Mouse (Mus musculus) midbrain, embryonic 10.5 days (tissue): ENCODE data around the gene Crybg2. TPM values are rescaled to one million over a fixed set of nuclear protein-coding genes. Genes with fewer than 3 reads are reported as not detected.

Experiments
- DNase-seq: peaks from one replicate; pipeline ENCODE4 v3.0.0-alpha.2; 2017; ENCODE audit warnings: low spot score
- H3K27ac ChIP-seq: fragments of 300-500 bp; sonication (generic); replicated peaks from 2 replicates; pipeline ENCODE4 v1.5.1; 2016; ENCODE audit warnings: mild to moderate bottlenecking
- H3K27me3 ChIP-seq: fragments of 300-500 bp; sonication (generic); 2 replicates; pipeline ENCODE4 v1.6.1; 2016; ENCODE audit warnings: low read depth, mild to moderate bottlenecking; ENCODE audit not compliant: poor library complexity, severe bottlenecking
- H3K36me3 ChIP-seq: fragments of 300-500 bp; sonication (generic); 2 replicates; pipeline ENCODE4 v1.6.1; 2016; ENCODE audit warnings: mild to moderate bottlenecking, moderate library complexity
- H3K4me1 ChIP-seq: fragments of 300-500 bp; sonication (generic); 2 replicates; pipeline ENCODE4 v1.6.1; 2016
- H3K4me3 ChIP-seq: fragments of 300-500 bp; sonication (generic); 2 replicates; pipeline ENCODE4 v1.5.1; 2016; ENCODE audit warnings: mild to moderate bottlenecking, moderate library complexity
- H3K9me3 ChIP-seq: fragments of 300-500 bp; sonication (generic); replicated peaks from 2 replicates; pipeline ENCODE4 v1.6.1; 2016; ENCODE audit warnings: mild to moderate bottlenecking
- WGBS: fragments of 180-500 bp; shearing (Covaris S2); methylation state at CpG from one replicate; pipeline ENCODE4 v1.1.7; 2016; 5-methylcytosine and 5-hydroxymethylcytosine counted together
- polyA plus RNA-seq: library from polyadenylated mRNA; unstranded; fragments of >200 nt; fragmentation: Nextera tagmentation; extraction: Ambion mirVana; gene quantifications from 2 replicates; pipeline ENCODE4 v1.2.1, GENCODE M21; 2016

Crybg2 gene
- polyA plus RNA-seq, 1 experiment from 2014 or later, result 2.0 TPM

DNA sequence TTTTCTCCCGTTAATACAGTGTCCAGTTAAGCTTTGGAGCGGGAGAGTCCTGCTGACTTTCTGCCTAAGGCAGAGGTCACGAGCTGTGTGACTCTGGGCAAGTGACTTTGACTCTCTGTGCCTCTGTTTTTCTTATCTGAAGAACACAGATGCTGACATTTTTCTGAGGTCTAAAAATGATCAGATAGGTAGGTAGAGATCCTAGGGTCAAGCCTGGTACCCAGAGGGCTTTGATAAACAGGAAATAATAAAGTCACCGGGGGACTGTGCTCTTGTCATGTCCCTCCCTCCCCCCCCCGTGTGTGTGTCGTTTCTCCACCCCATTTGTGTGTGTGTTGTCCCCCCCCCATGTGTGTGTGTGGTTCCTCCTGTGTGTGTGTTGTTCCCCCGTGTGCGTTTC, 1.9 kb downstream of the Crybg2 start:
- H3K27me3 ChIP-seq, result peaks cover 65% of the 10 kb centered on the region

GRCm38 (mm10) chr4:134065431-134066004, 4.9 kb downstream of the Crybg2 start:
- no peak overlapping the region for H3K27ac ChIP-seq
- H3K36me3 ChIP-seq, result no peaks in the 10 kb centered on the region
- H3K4me1 ChIP-seq, result peaks cover 16% of the 10 kb centered on the region
- 0 out of 2 replicates have a peak overlapping the region, but pooled peaks have one; percentile 9 for H3K4me3 ChIP-seq
- H3K9me3 ChIP-seq, result no peaks in the 10 kb centered on the region
- 26% methylated on average over 23 of the region's 23 CpGs for WGBS
- H3K27me3 ChIP-seq, result peaks cover 46% of the 10 kb centered on the region
- DNase-seq, result no peak

More for the DNA sequence above, 1.9 kb downstream of the Crybg2 start:
- no peak overlapping the region for H3K27ac ChIP-seq
- WGBS, result 77% methylated on average over 8 of the region's 8 CpGs
- H3K4me3 ChIP-seq, result no peak overlapping the region
- H3K9me3 ChIP-seq, result no peaks in the 10 kb centered on the region
- H3K4me1 ChIP-seq, result peaks cover 30% of the 10 kb centered on the region
- no peak for DNase-seq
- no peaks in the 10 kb centered on the region for H3K36me3 ChIP-seq

DNA sequence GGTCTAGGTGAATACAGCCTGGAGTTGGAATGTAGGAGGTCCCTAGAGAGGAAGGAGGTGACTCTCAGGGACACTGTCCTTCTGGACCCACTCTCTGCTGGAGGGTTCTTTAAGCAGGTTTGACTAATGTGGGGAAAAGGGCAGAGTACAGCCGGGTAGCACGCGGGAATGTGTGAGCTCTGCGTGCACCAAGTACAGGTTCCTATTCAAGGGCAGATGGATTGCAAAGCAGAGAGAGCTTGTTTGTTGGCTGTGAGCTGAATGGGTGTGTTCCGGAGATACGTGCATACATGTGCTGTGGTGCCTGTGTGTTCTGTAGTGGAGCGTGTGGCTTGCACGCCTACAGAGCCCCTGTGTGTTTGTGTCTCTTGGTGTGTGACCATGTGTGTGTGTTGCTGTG, 6.8 kb downstream of the Crybg2 start:
- Histone ChIP-seq H3K9me3 (no peaks in the 10 kb centered on the region), H3K4me1 (peaks cover 7% of the 10 kb centered on the region), H3K27ac (no peak overlapping the region), H3K27me3 (peaks cover 28% of the 10 kb centered on the region), H3K36me3 (no peaks in the 10 kb centered on the region), H3K4me3 (no peak overlapping the region)
- WGBS, result 92% methylated on average over 8 of the region's 8 CpGs
- DNase-seq, result no peak

DNA sequence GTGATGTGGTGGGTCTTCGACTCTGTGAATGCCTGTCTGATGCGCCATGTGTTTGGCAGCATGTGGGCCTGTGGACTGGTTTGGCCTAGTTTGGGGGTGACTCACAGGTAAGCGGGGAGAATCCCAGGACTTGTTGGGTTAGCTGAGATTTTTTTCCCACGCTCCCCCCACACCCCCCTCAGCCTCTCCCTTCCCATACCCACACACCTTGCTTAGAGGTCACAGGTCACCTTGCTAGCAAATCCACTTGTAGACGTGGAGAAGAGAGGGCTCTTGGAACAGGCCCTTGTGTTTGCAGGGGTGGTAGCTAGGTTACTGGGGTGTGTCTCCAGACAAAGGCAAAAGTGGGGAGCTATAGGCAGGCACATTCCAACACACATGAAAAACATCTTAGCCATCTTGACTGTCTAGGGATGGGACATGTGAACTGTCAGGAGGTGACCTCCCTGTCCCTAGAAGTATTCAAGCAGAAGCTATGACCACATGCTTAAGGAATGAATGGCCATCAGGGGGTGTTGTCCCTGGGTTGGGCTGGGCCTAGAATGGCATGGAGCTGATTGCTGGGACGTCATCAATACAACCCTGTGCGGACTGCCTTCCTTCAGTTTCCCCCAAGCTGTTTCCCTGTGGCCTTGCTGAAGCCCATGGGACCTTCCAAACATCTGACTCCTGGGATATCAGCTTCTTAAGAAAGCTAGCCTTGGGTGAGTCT, 7.4 kb downstream of the Crybg2 start:
- H3K4me3 ChIP-seq, result no peak overlapping the region
- WGBS, result 85% methylated on average over 7 of the region's 7 CpGs
- H3K9me3 ChIP-seq, result no peaks in the 10 kb centered on the region
- H3K27me3 ChIP-seq, result peaks cover 28% of the 10 kb centered on the region
- H3K4me1 ChIP-seq, result peaks cover 7% of the 10 kb centered on the region
- DNase-seq, result no peak
- no peak overlapping the region for H3K27ac ChIP-seq
- no peaks in the 10 kb centered on the region for H3K36me3 ChIP-seq

DNA sequence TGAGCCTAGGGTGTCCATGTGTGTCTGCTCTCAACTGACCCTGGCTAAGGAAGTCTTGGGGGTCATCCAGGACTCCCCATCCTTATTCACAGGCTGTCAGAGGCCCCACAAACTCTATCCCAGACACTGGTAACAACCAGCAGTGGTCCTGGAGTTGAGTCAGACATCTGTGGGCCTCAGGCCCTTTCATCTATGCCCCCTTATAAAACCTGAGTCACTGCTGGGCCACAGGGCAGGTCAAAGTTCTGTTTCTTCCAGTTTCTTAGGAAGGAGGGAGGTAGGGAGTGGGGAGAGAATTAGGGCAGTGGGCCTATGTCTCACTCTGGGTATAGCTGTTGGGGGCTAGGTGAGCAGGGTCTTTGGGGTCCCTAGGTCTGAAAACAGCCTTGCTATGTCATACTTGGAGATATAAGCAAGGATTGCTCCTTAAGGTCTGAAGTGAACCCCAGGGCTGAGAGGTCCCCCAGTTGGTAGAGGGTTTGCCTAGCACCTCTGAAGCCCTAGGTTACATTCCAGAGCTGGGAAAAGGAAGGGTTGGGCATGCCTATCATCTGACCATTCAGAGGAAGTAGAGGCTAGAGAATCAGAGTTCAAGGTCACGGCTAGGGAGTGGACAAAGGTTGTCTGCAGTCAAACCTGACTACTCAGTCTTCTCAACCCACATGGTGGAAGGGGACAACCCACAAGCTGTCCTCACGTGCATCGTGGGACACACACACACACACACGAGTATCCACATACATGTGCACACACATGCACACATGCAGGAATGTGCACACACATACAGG, 8.4 kb downstream of the Crybg2 start:
- Histone ChIP-seq H3K4me1 (peaks cover 7% of the 10 kb centered on the region), H3K36me3 (no peaks in the 10 kb centered on the region), H3K4me3 (no peak overlapping the region), H3K9me3 (no peaks in the 10 kb centered on the region), H3K27ac (no peak overlapping the region), H3K27me3 (peaks cover 28% of the 10 kb centered on the region)
- DNase-seq, result no peak
- WGBS, result 87% methylated on average over 4 of the region's 4 CpGs

- Histone ChIP-seq H3K27me3 (peaks cover 38% of the 10 kb centered on the region), H3K27ac (0 out of 2 replicates have a peak overlapping the region, but pooled peaks have one; percentile 39), H3K4me3 (no peak overlapping the region), H3K4me1 (peaks cover 28% of the 10 kb centered on the region), H3K9me3 (no peaks in the 10 kb centered on the region), H3K36me3 (no peaks in the 10 kb centered on the region)
- WGBS, result 29% methylated on average over 3 of the region's 3 CpGs
- peak; percentile 70 for DNase-seq
Measured at GRCm38 (mm10) chr4:134078694-134079093, 18.1 kb downstream of the Crybg2 start.

DNA sequence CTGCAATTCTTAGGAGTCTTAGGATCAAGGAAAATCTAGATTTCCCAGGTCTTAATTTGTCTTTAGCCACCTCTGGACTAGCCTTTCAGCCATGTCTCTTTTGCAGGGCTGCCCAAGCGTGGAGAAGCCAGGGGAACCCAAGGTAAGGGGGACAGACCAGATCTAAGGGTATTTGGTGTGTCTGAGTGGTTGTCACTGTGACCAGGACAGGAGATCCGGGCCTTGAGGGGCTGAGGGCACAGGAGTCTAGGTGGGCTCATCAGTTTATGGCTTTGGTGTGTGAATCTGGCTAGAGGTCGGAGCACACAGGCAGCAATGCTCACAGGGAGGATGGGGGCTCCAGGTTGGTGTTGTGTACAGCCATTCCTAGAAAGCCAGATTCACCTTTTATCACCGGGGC, 20.1 kb downstream of the Crybg2 start:
- no peak for DNase-seq
- WGBS, result 81% methylated on average over 4 of the region's 4 CpGs
- H3K4me3 ChIP-seq, result no peak overlapping the region

GRCm38 (mm10) chr4:134081730-134082386, 21.2 kb downstream of the Crybg2 start:
- peaks cover 28% of the 10 kb centered on the region for H3K4me1 ChIP-seq
- peak; percentile 70 for DNase-seq
- no peaks in the 10 kb centered on the region for H3K36me3 ChIP-seq
- peak overlapping the region; percentile 9; the same call in 1 of the 2 replicates for H3K27ac ChIP-seq
- no peaks in the 10 kb centered on the region for H3K9me3 ChIP-seq
- peak overlapping the region; percentile 60 for H3K4me3 ChIP-seq
- H3K27me3 ChIP-seq, result peaks cover 38% of the 10 kb centered on the region
- under 1% methylated on average over 41 of the region's 41 CpGs for WGBS

More for the DNA sequence above, 20.1 kb downstream of the Crybg2 start:
- no peak overlapping the region for H3K27ac ChIP-seq
- no peaks in the 10 kb centered on the region for H3K9me3 ChIP-seq
- H3K4me1 ChIP-seq, result peaks cover 28% of the 10 kb centered on the region
- peaks cover 38% of the 10 kb centered on the region for H3K27me3 ChIP-seq
- H3K36me3 ChIP-seq, result no peaks in the 10 kb centered on the region

DNA sequence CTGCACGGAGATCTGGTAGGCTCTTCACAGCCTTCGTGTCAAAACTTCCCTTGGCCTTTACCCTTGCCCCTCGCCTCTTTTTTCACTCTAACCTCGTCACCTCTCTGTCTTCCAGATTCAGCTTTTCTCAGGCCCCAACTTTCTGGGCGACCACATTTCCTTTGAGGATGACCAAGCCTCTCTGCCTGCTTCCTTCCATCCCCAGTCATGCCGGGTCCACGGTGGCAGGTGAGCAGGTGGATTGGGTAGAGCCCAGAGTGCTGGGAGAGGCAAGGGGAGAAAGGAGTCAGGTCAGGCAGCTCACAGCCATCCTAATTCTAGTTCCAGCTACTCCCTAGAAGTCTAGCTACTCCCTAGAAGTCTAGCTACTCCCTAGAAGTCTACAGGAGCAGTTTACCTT, 21.8 kb downstream of the Crybg2 start:
- WGBS, result 18% methylated on average over 7 of the region's 7 CpGs
- H3K4me3 ChIP-seq, result peak overlapping the region; percentile 60
- H3K9me3 ChIP-seq, result no peaks in the 10 kb centered on the region
- no peaks in the 10 kb centered on the region for H3K36me3 ChIP-seq
- H3K4me1 ChIP-seq, result peaks cover 31% of the 10 kb centered on the region
- no peak for DNase-seq
- peaks cover 38% of the 10 kb centered on the region for H3K27me3 ChIP-seq
- H3K27ac ChIP-seq, result no peak overlapping the region

- 83% methylated on average over 4 of the region's 4 CpGs for WGBS
- Histone ChIP-seq H3K9me3 (no peaks in the 10 kb centered on the region), H3K36me3 (no peaks in the 10 kb centered on the region), H3K27me3 (peaks cover 31% of the 10 kb centered on the region), H3K4me3 (no peak overlapping the region), H3K27ac (no peak overlapping the region), H3K4me1 (peaks cover 22% of the 10 kb centered on the region)
- DNase-seq, result no peak
Measured at GRCm38 (mm10) chr4:134084999-134085398, 24.4 kb downstream of the Crybg2 start.

- WGBS, result 51% methylated on average over 7 of the region's 7 CpGs
- no peak overlapping the region for H3K27ac ChIP-seq
Measured at GRCm38 (mm10) chr4:134087412-134087811, 26.8 kb downstream of the Crybg2 start.

GRCm38 (mm10) chr4:134089029-134089428, 28.4 kb downstream of the Crybg2 start:
- no peaks in the 10 kb centered on the region for H3K36me3 ChIP-seq
- 0 out of 2 replicates have a peak, but pooled peaks cover 4% of the 10 kb centered on the region for H3K4me1 ChIP-seq
- no peak overlapping the region for H3K4me3 ChIP-seq
- no peaks in the 10 kb centered on the region for H3K9me3 ChIP-seq
- H3K27ac ChIP-seq, result no peak overlapping the region
- 81% methylated on average over 9 of the region's 9 CpGs for WGBS
- DNase-seq, result no peak
- H3K27me3 ChIP-seq, result no peaks in the 10 kb centered on the region

More at GRCm38 (mm10) chr4:134087412-134087811, 26.8 kb downstream of the Crybg2 start:
- DNase-seq, result peak; percentile 53
- Histone ChIP-seq H3K27me3 (peaks cover 8% of the 10 kb centered on the region), H3K36me3 (no peaks in the 10 kb centered on the region), H3K9me3 (no peaks in the 10 kb centered on the region), H3K4me1 (peaks cover 9% of the 10 kb centered on the region), H3K4me3 (no peak overlapping the region)
